Mouse (Mus musculus) testis, adult 2 months (tissue): Measurements from ENCODE around the gene Stx8. TPM values are rescaled to one million over a fixed set of nuclear protein-coding genes. Genes with fewer than 3 reads are reported as not detected.

Source experiments
- H3K27ac ChIP-seq: fragments of 200-500 bp; 2 replicates; pipeline ENCODE4 v1.5.1; 2012; ENCODE audit warnings: low read depth, low read length; ENCODE audit not compliant: control insufficient read depth, insufficient read depth
- H3K27me3 ChIP-seq: fragments of 200-500 bp; 2 replicates; pipeline ENCODE4 v1.6.1; 2012; ENCODE audit warnings: mild to moderate bottlenecking, low read length, moderate library complexity; ENCODE audit not compliant: control insufficient read depth, insufficient read depth
- H3K36me3 ChIP-seq: fragments of 200-500 bp; 2 replicates; pipeline ENCODE4 v1.6.1; 2012; ENCODE audit warnings: mild to moderate bottlenecking, low read length; ENCODE audit not compliant: control insufficient read depth, insufficient read depth
- H3K4me1 ChIP-seq: fragments of 200-500 bp; 2 replicates; pipeline ENCODE4 v1.6.1; 2012; ENCODE audit warnings: low read length; ENCODE audit not compliant: control insufficient read depth, insufficient read depth
- H3K4me3 ChIP-seq: fragments of 200-500 bp; 2 replicates; pipeline ENCODE4 v1.5.1; 2012; ENCODE audit warnings: low read depth, mild to moderate bottlenecking, low read length, moderate library complexity, mixed read lengths; ENCODE audit not compliant: control insufficient read depth
- CTCF ChIP-seq: fragments of 200-500 bp; IDR thresholded peaks from 2 replicates; pipeline ENCODE4 v1.5.1; 2012; ENCODE audit warnings: low read depth, mild to moderate bottlenecking, inconsistent platforms, low read length, moderate library complexity; ENCODE audit not compliant: control insufficient read depth, insufficient read depth, insufficient replicate concordance
- POLR2A ChIP-seq: fragments of 200-500 bp; IDR thresholded peaks from 2 replicates; pipeline ENCODE4 v1.6.1; 2012; ENCODE audit warnings: low read depth, mild to moderate bottlenecking, inconsistent platforms, low read length, moderate library complexity; ENCODE audit not compliant: control insufficient read depth
- polyA plus RNA-seq: library from polyadenylated mRNA; depleted of rRNA; stranded (reverse); fragments of >200 nt; gene quantifications from 2 replicates; pipeline ENCODE4 v1.2.3, GENCODE M21; 2012

The Stx8 gene
- polyA plus RNA-seq, 1 experiment, result 19.6 TPM

DNA sequence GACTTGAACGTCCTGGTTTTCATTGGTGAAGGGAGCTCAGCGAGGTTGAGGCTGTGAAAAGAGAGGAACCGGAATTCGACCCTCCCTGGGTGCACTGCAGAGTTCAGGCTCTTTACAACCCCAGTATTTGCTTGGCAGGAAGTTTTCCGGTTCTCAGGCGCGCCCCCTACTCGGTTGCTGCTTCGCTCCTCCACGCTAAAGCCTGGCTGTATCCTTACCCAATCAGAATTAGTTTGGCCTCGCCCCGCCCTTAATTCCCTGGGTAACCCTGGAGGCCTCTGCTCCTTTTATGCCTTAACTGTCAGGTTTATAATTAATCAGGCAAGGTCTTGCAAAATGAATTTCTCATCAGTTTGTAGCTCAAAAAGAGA lies 43.3 kb upstream of the Stx8 start:
- H3K4me1 ChIP-seq, result peaks cover 13% of the 10 kb centered on the region
- peak overlapping the region; percentile 24 for H3K4me3 ChIP-seq
- H3K36me3 ChIP-seq, result peaks cover 1% of the 10 kb centered on the region; the same call in 1 of the 2 replicates
- no peaks in the 10 kb centered on the region for H3K27me3 ChIP-seq
- no peak overlapping the region for H3K27ac ChIP-seq
- TF ChIP-seq CTCF, result no peak
- no peak for TF ChIP-seq POLR2A

DNA sequence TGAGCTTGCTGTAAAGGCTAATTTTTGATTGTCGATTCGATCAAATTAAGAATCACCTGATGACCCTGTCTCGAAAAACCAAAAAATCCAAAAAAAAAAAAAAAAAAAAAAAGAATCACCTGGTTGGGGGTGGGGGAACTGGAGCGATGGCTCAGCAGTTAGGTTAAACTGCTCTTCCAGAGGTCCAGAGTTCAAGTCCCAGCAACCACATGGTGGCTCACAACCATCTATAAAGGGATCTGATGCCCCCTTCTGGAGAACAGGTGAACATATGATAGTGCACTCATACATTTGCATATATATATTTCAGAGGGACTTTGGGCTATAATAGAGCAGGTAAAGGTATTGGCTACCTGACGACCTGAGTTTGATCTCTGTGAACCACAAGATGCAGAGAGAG lies 42.3 kb upstream of the Stx8 start:
- no peak for TF ChIP-seq CTCF
- Histone ChIP-seq H3K27ac (no peak overlapping the region), H3K4me1 (peaks cover 13% of the 10 kb centered on the region), H3K27me3 (no peaks in the 10 kb centered on the region), H3K36me3 (peaks cover 1% of the 10 kb centered on the region; the same call in 1 of the 2 replicates), H3K4me3 (no peak overlapping the region)

DNA sequence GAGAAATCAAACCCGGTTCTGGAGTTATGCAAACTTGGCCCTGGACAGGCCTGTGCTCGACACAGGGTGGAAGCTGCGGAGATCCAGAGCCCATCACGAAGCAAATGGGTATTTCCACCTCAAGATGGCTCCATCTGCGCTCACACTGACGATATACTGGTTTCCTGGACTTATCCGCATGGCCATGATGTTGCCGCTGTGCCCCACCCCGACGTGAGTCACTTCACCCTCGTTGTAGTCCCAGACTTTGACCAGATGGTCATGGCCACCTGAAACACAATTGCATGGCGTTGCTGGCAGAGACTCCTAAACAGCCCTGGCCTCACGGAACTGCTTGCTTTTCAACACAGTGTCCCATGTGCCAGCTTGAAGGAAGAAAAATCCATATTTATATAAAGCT lies 41.0 kb upstream of the Stx8 start:
- TF ChIP-seq CTCF (no peak), POLR2A (no peak)
- Histone ChIP-seq H3K36me3 (peaks cover 1% of the 10 kb centered on the region; the same call in 1 of the 2 replicates), H3K4me3 (no peak overlapping the region), H3K4me1 (peaks cover 13% of the 10 kb centered on the region), H3K27me3 (no peaks in the 10 kb centered on the region), H3K27ac (no peak overlapping the region)

DNA sequence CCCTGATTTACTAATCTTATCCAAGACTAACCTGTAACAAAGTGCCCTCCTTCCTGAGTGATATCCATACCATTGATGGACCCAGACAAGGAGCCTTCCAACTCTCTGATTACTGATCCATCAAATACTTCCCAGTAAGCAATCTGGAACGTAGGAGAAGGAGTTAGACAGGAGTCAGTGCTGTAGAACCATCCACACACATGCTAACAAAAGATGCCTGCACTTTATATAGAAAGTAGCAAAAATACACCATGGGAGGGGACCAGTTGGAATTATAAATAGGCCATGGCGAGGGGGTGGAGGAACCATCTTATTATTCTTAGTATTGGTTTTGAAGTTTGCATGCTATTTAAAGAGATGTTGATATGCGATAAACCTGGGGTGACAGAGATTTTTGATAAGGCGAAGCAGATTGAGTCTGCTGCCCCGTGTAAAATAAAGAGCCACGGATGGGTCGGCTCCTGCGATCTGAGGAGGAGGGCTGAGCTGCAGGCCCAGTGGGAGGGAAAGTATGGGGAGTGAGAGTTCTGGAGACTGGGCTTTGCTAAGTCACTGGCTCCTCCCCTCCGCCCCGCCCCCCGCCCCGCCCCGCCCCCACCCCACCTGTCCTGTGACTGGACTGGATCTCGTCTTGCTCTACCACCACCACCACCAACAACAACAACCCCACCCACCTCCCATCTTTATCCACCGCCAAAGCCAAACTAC lies 39.5 kb upstream of the Stx8 start:
- Histone ChIP-seq H3K36me3 (peaks cover 1% of the 10 kb centered on the region; the same call in 1 of the 2 replicates), H3K4me1 (peaks cover 13% of the 10 kb centered on the region), H3K27ac (no peak overlapping the region), H3K27me3 (no peaks in the 10 kb centered on the region), H3K4me3 (no peak overlapping the region)
- TF ChIP-seq CTCF, result no peak
- no peak for TF ChIP-seq POLR2A

DNA sequence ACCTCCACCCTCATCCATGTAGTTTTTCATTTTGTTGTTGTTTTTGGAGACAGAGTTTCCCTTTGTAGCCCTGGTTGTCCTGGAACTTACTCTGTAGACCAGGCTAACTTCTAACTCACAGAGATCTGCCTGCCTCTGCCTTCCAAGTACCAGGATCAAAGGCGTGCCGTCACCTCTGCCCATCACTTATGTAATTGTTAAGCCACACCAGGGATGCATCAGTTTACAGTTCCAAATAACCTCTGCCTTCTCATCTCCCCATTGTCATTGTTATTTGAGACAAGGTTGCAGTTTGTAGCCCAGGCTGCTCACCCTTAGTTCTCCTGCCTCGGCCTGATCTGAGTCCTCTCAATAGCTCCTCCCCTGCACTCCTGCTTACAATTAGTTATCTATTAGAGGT lies 33.8 kb upstream of the Stx8 start:
- Histone ChIP-seq H3K27me3 (no peaks in the 10 kb centered on the region), H3K4me3 (no peak overlapping the region), H3K4me1 (no peaks in the 10 kb centered on the region), H3K36me3 (no peaks in the 10 kb centered on the region), H3K27ac (no peak overlapping the region)
- no peak for TF ChIP-seq CTCF

DNA sequence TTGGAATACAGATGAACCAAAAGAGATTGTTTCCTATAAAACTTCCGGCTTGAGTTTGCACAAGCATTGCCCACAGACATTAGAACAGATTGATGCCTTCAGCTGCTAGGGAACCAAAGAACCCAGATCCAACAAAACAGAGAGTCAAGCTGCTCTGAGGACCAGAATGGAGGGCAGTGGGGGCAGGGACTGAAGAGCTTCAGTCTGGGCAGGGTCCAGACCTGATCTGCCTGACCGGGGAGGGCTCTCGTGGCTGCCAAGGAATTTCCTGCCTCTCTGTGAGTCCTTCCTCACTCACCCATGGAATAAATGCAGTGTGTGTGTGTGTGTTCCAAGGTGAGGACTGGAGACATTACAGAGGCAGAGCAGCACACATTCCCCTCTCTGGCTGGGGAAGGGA lies 17.8 kb upstream of the Stx8 start:
- TF ChIP-seq CTCF (no peak), POLR2A (no peak)
- Histone ChIP-seq H3K4me1 (no peaks in the 10 kb centered on the region), H3K36me3 (no peaks in the 10 kb centered on the region), H3K27me3 (no peaks in the 10 kb centered on the region), H3K27ac (no peak overlapping the region), H3K4me3 (no peak overlapping the region)

DNA sequence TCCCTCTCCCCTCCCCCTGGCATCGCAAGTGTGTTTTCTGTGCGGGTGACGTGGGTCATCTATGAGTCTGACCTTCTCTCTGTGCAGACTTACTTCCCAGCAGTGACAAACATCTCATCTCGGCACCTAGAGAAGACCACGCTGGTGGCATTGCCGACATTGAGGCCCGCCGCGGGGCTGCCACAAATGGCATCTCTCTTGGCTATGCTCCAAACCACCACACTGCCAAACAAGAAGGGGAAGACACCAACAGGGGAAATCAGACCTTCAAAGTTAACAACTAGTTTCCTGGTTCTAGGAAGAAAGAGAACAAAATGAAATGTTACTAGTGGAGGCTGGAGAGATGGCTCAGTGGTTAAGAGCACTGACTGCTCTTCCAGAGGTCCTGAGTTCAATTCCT lies 16.5 kb upstream of the Stx8 start:
- TF ChIP-seq CTCF (no peak), POLR2A (no peak)
- Histone ChIP-seq H3K36me3 (no peaks in the 10 kb centered on the region), H3K27ac (no peak overlapping the region), H3K4me3 (no peak overlapping the region), H3K4me1 (no peaks in the 10 kb centered on the region), H3K27me3 (no peaks in the 10 kb centered on the region)

DNA sequence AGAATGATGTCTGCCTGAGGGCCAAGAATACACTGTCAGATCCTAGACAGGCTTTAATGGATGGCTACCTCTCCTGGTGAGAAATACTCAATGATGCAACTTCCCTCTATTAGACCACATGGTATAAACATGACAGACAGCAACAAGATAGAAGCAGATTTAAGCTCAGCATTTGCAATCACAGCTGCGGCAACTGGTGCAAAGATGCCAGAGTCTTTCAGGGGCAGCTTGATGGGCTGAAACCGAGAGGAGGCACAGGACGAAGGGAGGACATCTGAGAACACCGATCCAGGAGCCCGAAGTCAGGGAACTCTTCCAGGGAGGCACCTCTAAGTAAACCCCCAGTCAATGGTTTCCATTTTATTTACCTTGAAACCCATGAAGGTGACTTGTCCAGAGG lies 12.4 kb upstream of the Stx8 start:
- TF ChIP-seq CTCF (no peak), POLR2A (no peak)
- H3K36me3 ChIP-seq, result no peaks in the 10 kb centered on the region
- no peaks in the 10 kb centered on the region for H3K27me3 ChIP-seq
- H3K27ac ChIP-seq, result no peak overlapping the region
- no peak overlapping the region for H3K4me3 ChIP-seq
- H3K4me1 ChIP-seq, result 0 out of 2 replicates have a peak, but pooled peaks cover 2% of the 10 kb centered on the region
